Mouse (Mus musculus) G1E (cell line): ENCODE results near the gene Snx13.

Experiments used
- CTCF ChIP-seq: IDR thresholded peaks from 2 replicates; pipeline ENCODE4 v1.5.1; 2012; ENCODE audit warnings: low read depth, low read length, inconsistent platforms, mixed read lengths
- GATA1 ChIP-seq: IDR thresholded peaks from 2 replicates; pipeline ENCODE4 v1.6.1; 2012; ENCODE audit warnings: borderline replicate concordance, low read length, inconsistent platforms, mixed read lengths
- GATA2 ChIP-seq: IDR thresholded peaks from 2 replicates; pipeline ENCODE4 v1.6.1; 2012; ENCODE audit warnings: low read depth, low read length, inconsistent platforms, borderline replicate concordance
- POLR2AphosphoS5 ChIP-seq: IDR thresholded peaks from 2 replicates; pipeline ENCODE4 v1.6.1; 2012; ENCODE audit warnings: low read depth, low read length, inconsistent platforms; ENCODE audit not compliant: insufficient replicate concordance

GRCm38 (mm10) chr12:35191698-35192425 is 144.9 kb downstream of the Snx13 start:
- no peak for TF ChIP-seq CTCF
- no peak for TF ChIP-seq GATA2
- no peak for TF ChIP-seq GATA1
- no peak for TF ChIP-seq POLR2AphosphoS5
